Mouse (Mus musculus): Measurements from ENCODE around the gene Etnk2.
A peak's percentile ranks its signal among the peaks of the same experiment; 100 is the strongest.

DNA sequence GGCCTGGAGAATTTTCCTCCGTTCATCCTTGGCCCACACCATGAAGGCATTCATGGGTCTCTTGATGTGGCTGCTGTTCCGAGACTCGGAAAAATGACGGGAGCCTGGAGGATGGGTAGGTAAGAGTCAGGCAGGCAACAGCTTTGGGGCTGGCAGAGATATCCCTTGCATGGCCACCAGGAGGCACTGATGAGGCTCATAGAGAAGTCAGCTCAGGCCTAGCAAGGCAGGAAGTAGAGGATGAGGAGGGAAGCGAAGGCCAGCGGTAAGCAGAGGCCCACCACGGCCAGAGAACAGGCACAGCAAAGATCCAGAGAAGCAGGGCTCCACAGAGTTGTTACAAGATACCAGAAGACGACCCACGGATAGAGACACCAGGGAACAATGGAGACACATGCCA is 22.1 kb downstream of the Etnk2 start:
- no peak for TF ChIP-seq POLR2A (IDR thresholded peaks at IDR 0.05; ENCODE audit: borderline replicate concordance, insufficient read depth, low read length)
- TF ChIP-seq CTCF (IDR thresholded peaks at IDR 0.05; ENCODE audit: borderline replicate concordance, insufficient read depth, low read depth, low read length): peak; percentile 64

Data from cerebellum, adult 2 months (tissue).